Mouse (Mus musculus): ENCODE data around the gene Btbd2.

- TF ChIP-seq GATA1 (IDR thresholded peaks at IDR 0.05; ENCODE audit: borderline replicate concordance, low read length): no peak
- TF ChIP-seq FLI1 (IDR thresholded peaks at IDR 0.05; ENCODE audit: low read length): no peak
Measured at GRCm38 (mm10) chr10:80703643-80704042, 46.8 kb upstream of the Btbd2 start.

All from megakaryocyte, embryonic 14.5 days (primary cell).